Mouse (Mus musculus) limb, embryonic 14.5 days (tissue): ENCODE results near the gene Bfsp1. TPM values are rescaled to one million over a fixed set of nuclear protein-coding genes. Genes with fewer than 3 reads are reported as not detected.

ENCODE experiments used
- ATAC-seq: fragments of 200-750 bp; cut with Nextera tagmentation; 2 replicates; pipeline ENCODE4 v1.8.0; 2017; ENCODE audit warnings: low read depth, moderate number of reproducible peaks, moderate TSS enrichment; ENCODE audit not compliant: low FRiP score
- DNase-seq: peaks from one replicate; pipeline ENCODE4 v3.0.0-alpha.2; 2015; ENCODE audit warnings: low spot score
- H3K27ac ChIP-seq: fragments of 300-500 bp; sonication (generic); replicated peaks from 2 replicates; pipeline ENCODE4 v1.5.1; 2014; ENCODE audit warnings: low read depth, mild to moderate bottlenecking, low read length, moderate library complexity, mixed read lengths
- H3K27me3 ChIP-seq: fragments of 300-500 bp; sonication (generic); 2 replicates; pipeline ENCODE4 v1.6.1; 2014; ENCODE audit warnings: low read length, mixed read lengths; ENCODE audit not compliant: control insufficient read depth, insufficient read depth
- H3K36me3 ChIP-seq: fragments of 300-500 bp; sonication (generic); 2 replicates; pipeline ENCODE4 v1.6.1; 2014; ENCODE audit warnings: mild to moderate bottlenecking, low read length, moderate library complexity, mixed read lengths; ENCODE audit not compliant: control insufficient read depth, insufficient read depth
- H3K4me1 ChIP-seq: fragments of 300-500 bp; sonication (generic); 2 replicates; pipeline ENCODE4 v1.6.1; 2014; ENCODE audit warnings: antibody characterized with exemption, low read length, mixed read lengths; ENCODE audit not compliant: control insufficient read depth, insufficient read depth
- H3K4me2 ChIP-seq: fragments of 300-500 bp; sonication (generic); replicated peaks from 2 replicates; pipeline ENCODE4 v1.6.1; 2014; ENCODE audit warnings: low read depth, mild to moderate bottlenecking, low read length, moderate library complexity; ENCODE audit not compliant: severe bottlenecking
- H3K4me3 ChIP-seq: fragments of 300-500 bp; sonication (generic); replicated peaks from 2 replicates; pipeline ENCODE4 v1.5.1; 2014; ENCODE audit warnings: low read length
- H3K9ac ChIP-seq: fragments of 300-500 bp; sonication (generic); 2 replicates; pipeline ENCODE4 v1.6.1; 2014; ENCODE audit warnings: mild to moderate bottlenecking, low read depth, low read length, moderate library complexity; ENCODE audit not compliant: severe bottlenecking
- H3K9me3 ChIP-seq: fragments of 300-500 bp; sonication (generic); 2 replicates; pipeline ENCODE4 v1.6.1; 2016; ENCODE audit warnings: low read length; ENCODE audit not compliant: control insufficient read depth
- POLR2A ChIP-seq: fragments of 200-500 bp; IDR thresholded peaks from 2 replicates; pipeline ENCODE4 v1.8.0; 2012; ENCODE audit warnings: inconsistent platforms, mild to moderate bottlenecking, moderate library complexity, borderline replicate concordance; ENCODE audit not compliant: insufficient read depth, insufficient read length; ENCODE audit errors: extremely low read depth
- WGBS: fragments of 180-500 bp; shearing (Covaris S2); extraction: QIAGEN DNeasy Blood & Tissue Kit; methylation state at CpG from one replicate; pipeline ENCODE4 v1.1.7; 2014; 5-methylcytosine and 5-hydroxymethylcytosine counted together
- polyA plus RNA-seq, 2 experiments: library from polyadenylated mRNA; depleted of rRNA in 1 of 2; stranded (reverse) in 1 of 2; unstranded in 1 of 2; fragments of >200 nt; fragmentation: Nextera tagmentation in 1 of 2; extraction: Ambion mirVana in 1 of 2; gene quantifications; 2 replicates each; pipeline versions ENCODE4 v1.2.1 to v1.2.3; 2012 to 2014

Gene Bfsp1
- polyA plus RNA-seq, 2 experiments = 2.2 to 3.1 TPM

DNA sequence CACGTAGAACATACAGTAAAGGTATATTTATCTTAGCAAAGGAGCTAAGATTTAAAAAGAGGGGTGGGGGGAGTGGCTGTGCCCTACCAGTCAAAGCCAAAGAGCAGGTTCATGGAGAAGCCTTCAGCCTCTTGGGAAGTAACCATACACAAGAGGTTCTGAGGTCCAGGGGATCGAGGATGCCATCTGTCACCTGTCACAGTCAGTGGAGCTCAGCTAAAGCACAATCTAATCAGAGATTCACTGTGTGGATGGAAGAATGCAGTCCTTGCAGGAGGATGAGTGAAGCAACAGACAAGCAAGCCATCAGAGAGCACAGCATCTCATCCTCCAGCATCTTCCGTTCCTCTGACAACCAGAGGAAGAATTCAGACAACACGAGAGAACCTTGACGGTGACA, 73.1 kb downstream of the Bfsp1 start:
- no peaks in the 10 kb centered on the region for H3K9me3 ChIP-seq
- no peak for TF ChIP-seq POLR2A
- no peak overlapping the region for H3K9ac ChIP-seq
- ATAC-seq (no peak), DNase-seq (no peak)
- H3K4me3 ChIP-seq = no peak overlapping the region
- WGBS = 81% methylated on average over 5 of the region's 5 CpGs
- no peaks in the 10 kb centered on the region for H3K36me3 ChIP-seq
- no peaks in the 10 kb centered on the region for H3K27me3 ChIP-seq
- H3K4me2 ChIP-seq = no peak overlapping the region
- H3K27ac ChIP-seq = no peak overlapping the region
- no peaks in the 10 kb centered on the region for H3K4me1 ChIP-seq

DNA sequence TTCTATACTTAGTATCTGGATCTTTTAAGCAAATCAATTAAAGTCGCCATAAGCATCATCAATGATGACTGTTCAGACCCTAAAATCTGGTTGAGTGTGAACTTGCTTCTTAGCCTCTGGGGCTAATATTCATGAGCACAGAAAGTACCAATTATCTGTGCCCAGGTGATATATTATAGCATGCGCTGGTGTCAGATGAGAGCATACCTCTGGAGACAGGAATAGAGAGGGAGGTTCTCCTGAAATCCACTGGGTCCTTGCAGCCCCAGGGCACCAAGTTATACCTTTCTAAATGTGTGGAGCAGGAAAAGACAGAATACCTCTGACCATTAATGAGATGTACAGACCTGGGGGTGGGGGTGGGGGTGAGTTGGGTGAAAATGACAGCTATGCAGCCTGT, 82.7 kb downstream of the Bfsp1 start:
- Histone ChIP-seq H3K4me2 (no peak overlapping the region), H3K4me1 (no peaks in the 10 kb centered on the region), H3K27me3 (no peaks in the 10 kb centered on the region), H3K9me3 (no peaks in the 10 kb centered on the region), H3K27ac (no peak overlapping the region), H3K4me3 (no peak overlapping the region), H3K36me3 (no peaks in the 10 kb centered on the region), H3K9ac (no peak overlapping the region)
- TF ChIP-seq POLR2A = no peak
- DNase-seq = no peak
- WGBS = 84% methylated on average over 2 of the region's 2 CpGs
- no peak for ATAC-seq

Other genes with a start within 250 kb of the Bfsp1 start
- 88.1 and 111 TPM in 2 replicates for gene Dstn, start 52.1 kb upstream of the Bfsp1 start, polyA plus RNA-seq (2012; rRNA removed)
- gene Dstn, start 52.1 kb upstream of the Bfsp1 start, polyA plus RNA-seq (2014; fragmentation: Nextera tagmentation; extraction: Ambion mirVana) = 420 and 437 TPM in 2 replicates
- 194 and 325 TPM in 2 replicates for gene Rrbp1, start 148.1 kb upstream of the Bfsp1 start, polyA plus RNA-seq (2012; rRNA removed)
- 185 and 200 TPM in 2 replicates for gene Rrbp1, start 148.1 kb upstream of the Bfsp1 start, polyA plus RNA-seq (2014; fragmentation: Nextera tagmentation; extraction: Ambion mirVana)
- gene Banf2, start 169.9 kb upstream of the Bfsp1 start, polyA plus RNA-seq (2012; rRNA removed) = not detected in 2 replicates
- gene Banf2, start 169.9 kb upstream of the Bfsp1 start, polyA plus RNA-seq (2014; fragmentation: Nextera tagmentation; extraction: Ambion mirVana) = not detected in 2 replicates